Mouse (Mus musculus) liver, adult 2 months (tissue): Measurements from ENCODE around the gene Ddit4. TPM values are rescaled to one million over a fixed set of nuclear protein-coding genes. Genes with fewer than 3 reads are reported as not detected.

Experiments used
- DNase-seq: peaks from one replicate; pipeline ENCODE4 v3.0.0-alpha.2; 2011; ENCODE audit warnings: low read depth, low spot score; ENCODE audit errors: extremely low read depth
- H3K27ac ChIP-seq: fragments of 200-500 bp; replicated peaks from 2 replicates; pipeline ENCODE4 v1.5.1; 2012; ENCODE audit warnings: low read depth, mild to moderate bottlenecking, control low read depth, inconsistent platforms, low read length; ENCODE audit not compliant: insufficient read depth
- H3K27me3 ChIP-seq: fragments of 200-500 bp; 2 replicates; pipeline ENCODE4 v1.6.1; 2012; ENCODE audit warnings: mild to moderate bottlenecking, moderate library complexity, low read length, inconsistent platforms; ENCODE audit not compliant: control insufficient read depth, insufficient read depth
- H3K36me3 ChIP-seq: fragments of 200-500 bp; 2 replicates; pipeline ENCODE4 v1.6.1; 2012; ENCODE audit warnings: low read length, inconsistent platforms; ENCODE audit not compliant: control insufficient read depth, insufficient read depth
- H3K4me1 ChIP-seq: fragments of 200-500 bp; 2 replicates; pipeline ENCODE4 v1.6.1; 2011; ENCODE audit warnings: low read length; ENCODE audit not compliant: control insufficient read depth, insufficient read depth
- H3K4me3 ChIP-seq: fragments of 200-500 bp; 2 replicates; pipeline ENCODE4 v1.5.1; 2011; ENCODE audit warnings: low read depth, mild to moderate bottlenecking, control low read depth, low read length, moderate library complexity; ENCODE audit not compliant: insufficient read depth
- H3K79me2 ChIP-seq: fragments of 200-500 bp; 2 replicates; pipeline ENCODE4 v1.6.1; 2012; ENCODE audit warnings: inconsistent platforms, mild to moderate bottlenecking, low read length, moderate library complexity; ENCODE audit not compliant: control insufficient read depth, insufficient read depth
- H3K9ac ChIP-seq: fragments of 200-500 bp; 2 replicates; pipeline ENCODE4 v1.6.1; 2012; ENCODE audit warnings: low read depth, mild to moderate bottlenecking, control low read depth, inconsistent platforms, low read length
- CTCF ChIP-seq: fragments of 200-500 bp; IDR thresholded peaks from 2 replicates; pipeline ENCODE4 v1.5.1; 2011; ENCODE audit warnings: low read depth, low read length, control low read depth
- POLR2A ChIP-seq: fragments of 200-500 bp; IDR thresholded peaks from 2 replicates; pipeline ENCODE4 v1.6.1; 2011; ENCODE audit warnings: low read length, control low read depth; ENCODE audit not compliant: insufficient read depth; ENCODE audit errors: extremely low read depth
- WGBS: fragments of 180-500 bp; shearing (Covaris S2); methylation state at CpG from one replicate; pipeline ENCODE4 v1.1.7; 2018; 5-methylcytosine and 5-hydroxymethylcytosine counted together
- polyA plus RNA-seq: library from polyadenylated mRNA; depleted of rRNA; stranded (reverse); fragments of >200 nt; gene quantifications from 2 replicates; pipeline ENCODE4 v1.2.3, GENCODE M21; 2012
- total RNA-seq: library from RNA; depleted of rRNA; stranded (reverse); fragments of >200 nt; gene quantifications from 2 replicates; pipeline ENCODE4 v1.2.3, GENCODE M21; 2014

Ddit4 gene
- total and polyA plus RNA-seq, 2 experiments, result 8.8 to 13.6 TPM

- WGBS, result 22% methylated on average over 23 of the region's 23 CpGs
- H3K27ac ChIP-seq, result no peak overlapping the region
These were observed 13.1 kb upstream of the Ddit4 start for GRCm38 (mm10) chr10:59964504-59965361.

GRCm38 (mm10) chr10:59963609-59964008, 12.0 kb upstream of the Ddit4 start:
- H3K79me2 ChIP-seq, result no peaks in the 10 kb centered on the region
- H3K27me3 ChIP-seq, result no peaks in the 10 kb centered on the region
- H3K4me3 ChIP-seq, result no peak overlapping the region
- no peaks in the 10 kb centered on the region for H3K36me3 ChIP-seq
- H3K9ac ChIP-seq, result no peak overlapping the region
- 98% methylated on average over 2 of the region's 2 CpGs for WGBS
- TF ChIP-seq CTCF (no peak), POLR2A (no peak)
- DNase-seq, result no peak
- H3K4me1 ChIP-seq, result no peaks in the 10 kb centered on the region
- no peak overlapping the region for H3K27ac ChIP-seq

More at GRCm38 (mm10) chr10:59964504-59965361, 13.1 kb upstream of the Ddit4 start:
- no peak overlapping the region for H3K4me3 ChIP-seq
- no peaks in the 10 kb centered on the region for H3K27me3 ChIP-seq
- H3K4me1 ChIP-seq, result no peaks in the 10 kb centered on the region
- no peaks in the 10 kb centered on the region for H3K36me3 ChIP-seq
- no peak for TF ChIP-seq CTCF
- no peak for DNase-seq
- no peaks in the 10 kb centered on the region for H3K79me2 ChIP-seq
- H3K9ac ChIP-seq, result no peak overlapping the region

- TF ChIP-seq CTCF, result no peak
- TF ChIP-seq POLR2A, result no peak
- Histone ChIP-seq H3K4me1 (no peaks in the 10 kb centered on the region), H3K9ac (no peak overlapping the region), H3K36me3 (no peaks in the 10 kb centered on the region), H3K4me3 (no peak overlapping the region), H3K79me2 (no peaks in the 10 kb centered on the region), H3K27me3 (no peaks in the 10 kb centered on the region), H3K27ac (no peak overlapping the region)
- WGBS, result 83% methylated on average over 12 of the region's 12 CpGs
- no peak for DNase-seq
These were observed 7.9 kb upstream of the Ddit4 start for GRCm38 (mm10) chr10:59959517-59959916.

- TF ChIP-seq POLR2A, result no peak
- WGBS, result 84% methylated on average over 5 of the region's 5 CpGs
- H3K27ac ChIP-seq, result no peak overlapping the region
These were observed 6.8 kb upstream of the Ddit4 start for GRCm38 (mm10) chr10:59958458-59958857.

GRCm38 (mm10) chr10:59957171-59958149, 5.8 kb upstream of the Ddit4 start:
- WGBS, result 53% methylated on average over 25 of the region's 25 CpGs
- Histone ChIP-seq H3K4me1 (peaks cover under 1% of the 10 kb centered on the region; the same call in 1 of the 2 replicates), H3K27ac (no peak overlapping the region), H3K4me3 (no peak overlapping the region), H3K79me2 (no peaks in the 10 kb centered on the region), H3K27me3 (no peaks in the 10 kb centered on the region), H3K36me3 (no peaks in the 10 kb centered on the region), H3K9ac (no peak overlapping the region)
- TF ChIP-seq CTCF, result no peak
- TF ChIP-seq POLR2A, result no peak
- DNase-seq, result no peak

More at GRCm38 (mm10) chr10:59958458-59958857, 6.8 kb upstream of the Ddit4 start:
- no peaks in the 10 kb centered on the region for H3K27me3 ChIP-seq
- H3K36me3 ChIP-seq, result no peaks in the 10 kb centered on the region
- H3K79me2 ChIP-seq, result no peaks in the 10 kb centered on the region
- no peak overlapping the region for H3K4me3 ChIP-seq
- DNase-seq, result no peak
- no peaks in the 10 kb centered on the region for H3K4me1 ChIP-seq
- no peak overlapping the region for H3K9ac ChIP-seq
